Mouse (Mus musculus): ENCODE results near the gene Lsamp. TPM values are rescaled to one million over a fixed set of nuclear protein-coding genes. Genes with fewer than 3 reads are reported as not detected.

Lsamp gene
- polyA plus RNA-seq (2014; fragmentation: Nextera tagmentation; extraction: Ambion mirVana), result 5.4 and 5.6 TPM in 2 replicates

GRCm38 (mm10) chr16:39984205-39984634, at the start of gene Lsamp:
Lsamp (plus strand) TSS chr16:39984361.
- Histone ChIP-seq H3K9ac (ENCODE audit: low read length) (peak within 1 kb of the TSS; percentile 38), H3K4me1 (replicated peaks; ENCODE audit: control insufficient read depth, insufficient read depth, low read length) (no peaks in the 10 kb centered on the region), H3K36me3 (ENCODE audit: control insufficient read depth, insufficient read depth, low read length) (no peaks in the 10 kb centered on the region), H3K27ac (ENCODE audit: low read depth) (no peak within 1 kb of the TSS), H3K4me3 (ENCODE audit: low read depth, low read length) (peak within 1 kb of the TSS; percentile 47), H3K27me3 (replicated peaks; ENCODE audit: control insufficient read depth, insufficient read depth, low read length) (no peaks in the 10 kb centered on the region), H3K4me2 (ENCODE audit: low read length) (peak within 1 kb of the TSS; percentile 94), H3K9me3 (ENCODE audit: control insufficient read depth, low read length) (no peaks in the 10 kb centered on the region)
- WGBS, result under 1% methylated on average over 24 of the region's 24 CpGs
- DNase-seq (ENCODE audit: low spot score), result peak; percentile 89
- ATAC-seq (replicated peaks; ENCODE audit: low FRiP score, low TSS enrichment, low read depth), result peak; percentile 93

DNA sequence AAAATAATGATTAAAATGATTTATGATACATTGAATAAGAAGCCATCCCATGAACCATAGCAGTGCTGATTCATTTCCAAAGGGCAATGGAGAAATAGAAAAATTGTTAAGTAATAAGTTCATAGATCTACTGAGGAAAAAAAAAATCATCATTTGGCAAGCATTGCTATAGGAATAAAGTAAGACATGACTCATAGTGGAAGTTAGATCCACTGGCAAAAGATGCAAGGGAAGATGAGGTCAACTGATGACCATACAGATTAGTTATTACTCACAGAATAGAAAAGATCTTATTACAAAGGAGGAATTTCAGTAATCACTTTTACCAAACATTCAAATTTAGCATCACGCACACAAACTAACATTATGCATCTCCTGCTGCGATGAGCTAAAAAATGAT, 26.5 kb upstream of the Lsamp start:
- Histone ChIP-seq H3K9me3 (ENCODE audit: control insufficient read depth, low read length) (no peaks in the 10 kb centered on the region), H3K4me2 (ENCODE audit: low read length) (no peak overlapping the region), H3K27me3 (replicated peaks; ENCODE audit: control insufficient read depth, insufficient read depth, low read length) (no peaks in the 10 kb centered on the region), H3K4me3 (ENCODE audit: low read depth, low read length) (no peak overlapping the region), H3K27ac (ENCODE audit: low read depth) (no peak overlapping the region), H3K36me3 (ENCODE audit: control insufficient read depth, insufficient read depth, low read length) (no peaks in the 10 kb centered on the region), H3K9ac (ENCODE audit: low read length) (no peak overlapping the region), H3K4me1 (replicated peaks; ENCODE audit: control insufficient read depth, insufficient read depth, low read length) (no peaks in the 10 kb centered on the region)
- DNase-seq (ENCODE audit: low spot score) (no peak), ATAC-seq (replicated peaks; ENCODE audit: low FRiP score, low TSS enrichment, low read depth) (no peak)
- WGBS, result 86% methylated on average over 2 of the region's 2 CpGs

- no peaks in the 10 kb centered on the region for H3K4me1 ChIP-seq (replicated peaks; ENCODE audit: control insufficient read depth, insufficient read depth, low read length)
- 63% methylated on average over 1 of the region's 1 CpGs for WGBS
- DNase-seq (ENCODE audit: low spot score), result no peak
These were observed 11.4 kb upstream of the Lsamp start for GRCm38 (mm10) chr16:39972712-39973111.

GRCm38 (mm10) chr16:39984635-39985291, 602 bp downstream of the Lsamp start:
- no peaks in the 10 kb centered on the region for H3K9me3 ChIP-seq (ENCODE audit: control insufficient read depth, low read length)
- H3K36me3 ChIP-seq (ENCODE audit: control insufficient read depth, insufficient read depth, low read length), result no peaks in the 10 kb centered on the region
- H3K27ac ChIP-seq (ENCODE audit: low read depth), result no peak overlapping the region
- H3K9ac ChIP-seq (ENCODE audit: low read length), result peak overlapping the region; percentile 38
- peak; percentile 56 for ATAC-seq (replicated peaks; ENCODE audit: low FRiP score, low TSS enrichment, low read depth)
- no peaks in the 10 kb centered on the region for H3K4me1 ChIP-seq (replicated peaks; ENCODE audit: control insufficient read depth, insufficient read depth, low read length)
- peak; percentile 69 for DNase-seq (ENCODE audit: low spot score)
- H3K27me3 ChIP-seq (replicated peaks; ENCODE audit: control insufficient read depth, insufficient read depth, low read length), result no peaks in the 10 kb centered on the region
- WGBS, result 1% methylated on average over 20 of the region's 29 CpGs
- peak overlapping the region; percentile 94 for H3K4me2 ChIP-seq (ENCODE audit: low read length)
- H3K4me3 ChIP-seq (ENCODE audit: low read depth, low read length), result peak overlapping the region; percentile 47

More at GRCm38 (mm10) chr16:39972712-39973111, 11.4 kb upstream of the Lsamp start:
- Histone ChIP-seq H3K9ac (ENCODE audit: low read length) (no peak overlapping the region), H3K9me3 (ENCODE audit: control insufficient read depth, low read length) (no peaks in the 10 kb centered on the region), H3K27me3 (replicated peaks; ENCODE audit: control insufficient read depth, insufficient read depth, low read length) (no peaks in the 10 kb centered on the region), H3K4me2 (ENCODE audit: low read length) (no peak overlapping the region), H3K4me3 (ENCODE audit: low read depth, low read length) (no peak overlapping the region), H3K36me3 (ENCODE audit: control insufficient read depth, insufficient read depth, low read length) (no peaks in the 10 kb centered on the region), H3K27ac (ENCODE audit: low read depth) (no peak overlapping the region)
- ATAC-seq (replicated peaks; ENCODE audit: low FRiP score, low TSS enrichment, low read depth), result no peak

- WGBS, result 53% methylated on average over 2 of the region's 2 CpGs
- ATAC-seq (replicated peaks; ENCODE audit: low FRiP score, low TSS enrichment, low read depth) (no peak), DNase-seq (ENCODE audit: low spot score) (no peak)
- no peak overlapping the region for H3K4me3 ChIP-seq (ENCODE audit: low read depth, low read length)
- H3K9ac ChIP-seq (ENCODE audit: low read length), result no peak overlapping the region
- H3K4me1 ChIP-seq (replicated peaks; ENCODE audit: control insufficient read depth, insufficient read depth, low read length), result no peaks in the 10 kb centered on the region
- H3K9me3 ChIP-seq (ENCODE audit: control insufficient read depth, low read length), result no peaks in the 10 kb centered on the region
- H3K4me2 ChIP-seq (ENCODE audit: low read length), result no peak overlapping the region
- no peak overlapping the region for H3K27ac ChIP-seq (ENCODE audit: low read depth)
- H3K27me3 ChIP-seq (replicated peaks; ENCODE audit: control insufficient read depth, insufficient read depth, low read length), result no peaks in the 10 kb centered on the region
- H3K36me3 ChIP-seq (ENCODE audit: control insufficient read depth, insufficient read depth, low read length), result no peaks in the 10 kb centered on the region
These were observed 4.3 kb downstream of the Lsamp start for GRCm38 (mm10) chr16:39988466-39988865.

DNA sequence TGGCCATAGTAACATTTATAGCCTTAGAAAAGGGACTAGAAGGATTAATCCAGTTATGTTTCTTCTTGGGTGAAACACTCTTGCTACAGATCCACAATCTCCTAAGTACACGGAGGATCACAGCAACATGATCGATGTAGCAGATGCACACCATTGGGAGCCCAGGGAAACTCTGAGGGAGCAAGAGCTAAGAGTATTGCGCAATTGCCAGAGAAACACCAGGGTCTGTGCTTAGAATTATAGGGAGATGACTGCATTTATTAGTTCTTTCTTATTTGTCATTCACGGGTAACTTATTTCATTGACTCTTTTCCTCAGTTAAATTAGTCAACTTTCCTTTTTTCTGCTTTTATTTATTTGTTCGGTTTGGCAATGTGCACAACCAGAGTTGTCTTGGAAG, 10.7 kb downstream of the Lsamp start:
- 88% methylated on average over 5 of the region's 5 CpGs for WGBS
- no peak overlapping the region for H3K4me3 ChIP-seq (ENCODE audit: low read depth, low read length)
- no peak for ATAC-seq (replicated peaks; ENCODE audit: low FRiP score, low TSS enrichment, low read depth)

DNA sequence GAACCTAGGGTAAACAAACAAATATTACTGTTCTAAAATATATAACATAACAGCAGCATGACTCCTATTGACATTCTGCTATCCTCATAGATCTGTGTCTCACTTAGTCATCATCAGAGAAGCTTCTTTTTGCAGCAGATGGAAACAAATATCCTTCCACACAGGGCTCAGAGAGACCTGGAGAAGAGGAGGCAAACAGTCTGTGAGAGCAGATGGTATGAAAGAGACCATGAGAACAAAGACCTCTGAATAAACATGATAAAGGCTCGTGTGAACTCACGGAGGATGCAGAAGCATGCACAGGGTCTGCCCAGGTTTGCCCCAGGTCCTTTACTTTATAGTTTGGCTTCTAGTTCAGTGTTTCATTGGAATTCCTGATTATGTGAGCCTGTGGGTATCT, 24.6 kb downstream of the Lsamp start:
- Histone ChIP-seq H3K9me3 (ENCODE audit: control insufficient read depth, low read length) (no peaks in the 10 kb centered on the region), H3K27ac (ENCODE audit: low read depth) (no peak overlapping the region), H3K4me3 (ENCODE audit: low read depth, low read length) (no peak overlapping the region), H3K9ac (ENCODE audit: low read length) (no peak overlapping the region), H3K4me1 (replicated peaks; ENCODE audit: control insufficient read depth, insufficient read depth, low read length) (no peaks in the 10 kb centered on the region), H3K36me3 (ENCODE audit: control insufficient read depth, insufficient read depth, low read length) (no peaks in the 10 kb centered on the region), H3K4me2 (ENCODE audit: low read length) (no peak overlapping the region), H3K27me3 (replicated peaks; ENCODE audit: control insufficient read depth, insufficient read depth, low read length) (no peaks in the 10 kb centered on the region)
- WGBS, result 61% methylated on average over 2 of the region's 2 CpGs
- no peak for ATAC-seq (replicated peaks; ENCODE audit: low FRiP score, low TSS enrichment, low read depth)
- no peak for DNase-seq (ENCODE audit: low spot score)

More for the DNA sequence above, 10.7 kb downstream of the Lsamp start:
- H3K9me3 ChIP-seq (ENCODE audit: control insufficient read depth, low read length), result no peaks in the 10 kb centered on the region
- DNase-seq (ENCODE audit: low spot score), result no peak
- H3K36me3 ChIP-seq (ENCODE audit: control insufficient read depth, insufficient read depth, low read length), result no peaks in the 10 kb centered on the region
- H3K9ac ChIP-seq (ENCODE audit: low read length), result no peak overlapping the region
- no peak overlapping the region for H3K4me2 ChIP-seq (ENCODE audit: low read length)
- H3K4me1 ChIP-seq (replicated peaks; ENCODE audit: control insufficient read depth, insufficient read depth, low read length), result no peaks in the 10 kb centered on the region
- no peaks in the 10 kb centered on the region for H3K27me3 ChIP-seq (replicated peaks; ENCODE audit: control insufficient read depth, insufficient read depth, low read length)
- H3K27ac ChIP-seq (ENCODE audit: low read depth), result no peak overlapping the region

DNA sequence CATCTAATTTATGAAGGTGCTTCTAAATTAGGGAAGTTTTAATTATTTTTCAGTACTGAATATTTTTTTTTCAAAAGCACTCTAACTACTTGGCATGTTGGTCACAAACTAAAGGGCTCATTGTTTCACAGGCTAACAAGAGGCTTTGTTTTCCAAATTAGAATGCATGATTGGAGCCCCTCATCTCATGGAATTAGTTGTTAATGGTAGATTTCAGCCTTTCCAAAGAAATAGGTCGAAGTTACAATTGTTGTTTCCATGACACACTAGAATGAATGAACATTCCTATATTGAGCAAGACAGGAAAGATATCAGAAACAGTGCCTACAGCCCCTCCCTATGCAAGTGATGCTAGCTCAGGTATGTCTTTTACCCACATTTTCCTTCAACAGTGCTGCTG, 26.9 kb downstream of the Lsamp start:
- H3K27me3 ChIP-seq (replicated peaks; ENCODE audit: control insufficient read depth, insufficient read depth, low read length), result no peaks in the 10 kb centered on the region
- DNase-seq (ENCODE audit: low spot score), result no peak
- H3K36me3 ChIP-seq (ENCODE audit: control insufficient read depth, insufficient read depth, low read length), result no peaks in the 10 kb centered on the region
- no peak overlapping the region for H3K4me3 ChIP-seq (ENCODE audit: low read depth, low read length)
- H3K9me3 ChIP-seq (ENCODE audit: control insufficient read depth, low read length), result no peaks in the 10 kb centered on the region
- no peak overlapping the region for H3K9ac ChIP-seq (ENCODE audit: low read length)
- H3K27ac ChIP-seq (ENCODE audit: low read depth), result no peak overlapping the region
- H3K4me2 ChIP-seq (ENCODE audit: low read length), result no peak overlapping the region
- ATAC-seq (replicated peaks; ENCODE audit: low FRiP score, low TSS enrichment, low read depth), result no peak
- no peaks in the 10 kb centered on the region for H3K4me1 ChIP-seq (replicated peaks; ENCODE audit: control insufficient read depth, insufficient read depth, low read length)
- 50% methylated on average over 1 of the region's 1 CpGs for WGBS

- Histone ChIP-seq H3K4me3 (ENCODE audit: low read depth, low read length) (no peak overlapping the region), H3K9me3 (ENCODE audit: control insufficient read depth, low read length) (no peaks in the 10 kb centered on the region), H3K27ac (ENCODE audit: low read depth) (no peak overlapping the region), H3K27me3 (replicated peaks; ENCODE audit: control insufficient read depth, insufficient read depth, low read length) (no peaks in the 10 kb centered on the region), H3K9ac (ENCODE audit: low read length) (no peak overlapping the region), H3K4me2 (ENCODE audit: low read length) (no peak overlapping the region), H3K4me1 (replicated peaks; ENCODE audit: control insufficient read depth, insufficient read depth, low read length) (no peaks in the 10 kb centered on the region), H3K36me3 (ENCODE audit: control insufficient read depth, insufficient read depth, low read length) (no peaks in the 10 kb centered on the region)
- ATAC-seq (replicated peaks; ENCODE audit: low FRiP score, low TSS enrichment, low read depth), result no peak
- DNase-seq (ENCODE audit: low spot score), result no peak
- 85% methylated on average over 3 of the region's 3 CpGs for WGBS
These were observed 38.5 kb downstream of the Lsamp start for GRCm38 (mm10) chr16:40022611-40023010.
